Mouse (Mus musculus) CH12.LX (cell line): ENCODE data around the gene Lsg1.

Experiments
- CTCF ChIP-seq, 2 experiments: IDR thresholded peaks in 1 of 2; conservative IDR thresholded peaks in 1 of 2; 2 replicates each; pipeline ENCODE4 v1.5.1; 2011 to 2012; ENCODE audit warnings: low read depth in 2 of 2, low read length in 2 of 2, improper control_type of control experiment in 1 of 2, inconsistent platforms in 1 of 2, mild to moderate bottlenecking in 1 of 2, moderate library complexity in 1 of 2
- E2F4 ChIP-seq: IDR thresholded peaks from 2 replicates; pipeline ENCODE4 v1.6.1; 2011; ENCODE audit warnings: low read depth, low read length, improper control_type of control experiment; ENCODE audit not compliant: insufficient replicate concordance
- MAFK ChIP-seq: IDR thresholded peaks from 2 replicates; pipeline ENCODE4 v1.6.1; 2011; ENCODE audit warnings: low read length, improper control_type of control experiment; ENCODE audit not compliant: insufficient replicate concordance
- MAX ChIP-seq: IDR thresholded peaks from 2 replicates; pipeline ENCODE4 v1.6.1; 2011; ENCODE audit warnings: low read length, improper control_type of control experiment
- MXI1 ChIP-seq: IDR thresholded peaks from 2 replicates; pipeline ENCODE4 v1.6.1; 2011; ENCODE audit warnings: mild to moderate bottlenecking, low read depth, low read length, improper control_type of control experiment
- MYC ChIP-seq: IDR thresholded peaks from 2 replicates; pipeline ENCODE4 v1.6.1; 2011; ENCODE audit warnings: low read depth, mild to moderate bottlenecking, improper control_type of control experiment, low read length
- POLR2A ChIP-seq: IDR thresholded peaks from 2 replicates; pipeline ENCODE4 v1.6.1; 2011; ENCODE audit warnings: low read depth, mild to moderate bottlenecking, improper control_type of control experiment, low read length
- SIN3A ChIP-seq: IDR thresholded peaks from 2 replicates; pipeline ENCODE4 v1.6.1; 2012; ENCODE audit warnings: low read length, improper control_type of control experiment, inconsistent platforms
- UBTF ChIP-seq: IDR thresholded peaks from 2 replicates; pipeline ENCODE4 v1.6.1; 2012; ENCODE audit warnings: low read depth, mild to moderate bottlenecking, inconsistent platforms, low read length, improper control_type of control experiment, moderate library complexity
- USF2 ChIP-seq: conservative IDR thresholded peaks from 2 replicates; pipeline ENCODE4 v1.6.1; 2011; ENCODE audit warnings: low read depth, low read length, improper control_type of control experiment
- ZMIZ1 ChIP-seq: IDR thresholded peaks from 2 replicates; pipeline ENCODE4 v1.6.1; 2012; ENCODE audit warnings: low read depth, mild to moderate bottlenecking, inconsistent platforms, low read length, improper control_type of control experiment

GRCm38 (mm10) chr16:30565631-30566030 lies 21.8 kb downstream of the Lsg1 start:
- no peak for TF ChIP-seq CTCF (conservative IDR thresholded peaks at IDR 0.05 in 1 of 2, IDR thresholded peaks at IDR 0.05 in 1 of 2; ENCODE audit: low read depth in 2 of 2, low read length in 2 of 2)
- no peak for TF ChIP-seq MYC
- no peak for TF ChIP-seq SIN3A
- no peak for TF ChIP-seq POLR2A
- no peak for TF ChIP-seq E2F4
- TF ChIP-seq MAX, result no peak
- TF ChIP-seq MAFK, result no peak
- TF ChIP-seq ZMIZ1, result no peak
- no peak for TF ChIP-seq USF2
- TF ChIP-seq MXI1, result no peak
- TF ChIP-seq UBTF, result no peak
